Mouse (Mus musculus): ENCODE results near the gene Mb21d2.

Mb21d2 gene

DNA sequence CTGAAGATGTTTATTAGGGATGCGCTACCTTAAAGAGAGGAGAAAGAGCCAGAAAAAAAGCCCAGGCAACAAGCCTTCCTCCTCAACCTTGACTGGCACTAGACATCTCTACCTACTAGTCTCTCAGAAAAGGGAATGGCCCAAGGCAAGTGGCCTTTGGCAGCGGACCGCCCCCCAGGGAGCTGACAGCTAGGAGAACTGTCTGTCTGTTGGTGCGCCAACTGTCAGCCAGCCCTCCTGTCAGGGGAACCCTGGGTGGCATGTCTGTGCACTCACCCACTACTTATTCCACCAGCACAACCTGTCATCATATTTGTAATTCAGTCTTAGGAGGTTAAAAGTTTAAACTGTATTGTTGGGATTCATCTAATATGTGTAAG is 30.3 kb downstream of the Mb21d2 start:
- DNase-seq (ENCODE audit: low spot score): no peak

DNA sequence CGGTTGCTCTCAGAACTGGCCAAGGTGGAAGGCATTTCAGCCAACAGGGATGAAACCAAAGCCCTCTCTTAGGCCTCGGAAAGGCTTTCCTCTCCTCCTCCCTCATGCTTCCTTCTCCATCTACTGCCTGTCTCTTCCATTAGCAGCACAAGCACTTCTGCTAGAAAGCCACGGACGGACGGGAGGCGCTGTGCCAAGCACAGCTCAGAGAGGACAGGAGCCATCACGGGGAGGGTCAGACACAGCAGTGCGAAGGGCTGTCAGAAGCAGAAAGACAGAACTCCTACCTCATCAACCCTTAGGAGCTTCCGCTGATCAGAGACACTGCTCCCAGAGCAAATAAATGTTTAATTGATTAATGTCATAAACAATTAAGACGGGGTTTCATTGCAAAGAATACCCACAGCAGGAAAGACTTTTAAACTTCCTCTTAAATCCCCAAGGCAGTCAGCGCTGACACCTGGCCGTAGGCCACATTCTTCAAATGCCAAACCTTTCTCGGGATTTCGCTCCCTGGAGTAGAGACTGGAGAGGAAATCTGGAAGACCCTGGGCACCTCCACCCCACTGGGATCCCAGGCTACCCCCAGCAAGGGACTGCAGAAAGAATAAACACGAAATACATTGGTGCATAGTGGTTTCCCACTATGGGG is 30.8 kb downstream of the Mb21d2 start:
- no peak for DNase-seq (ENCODE audit: low spot score)

GRCm38 (mm10) chr16:28896571-28896970 is 32.9 kb downstream of the Mb21d2 start:
- no peak for DNase-seq (ENCODE audit: low spot score)

DNA sequence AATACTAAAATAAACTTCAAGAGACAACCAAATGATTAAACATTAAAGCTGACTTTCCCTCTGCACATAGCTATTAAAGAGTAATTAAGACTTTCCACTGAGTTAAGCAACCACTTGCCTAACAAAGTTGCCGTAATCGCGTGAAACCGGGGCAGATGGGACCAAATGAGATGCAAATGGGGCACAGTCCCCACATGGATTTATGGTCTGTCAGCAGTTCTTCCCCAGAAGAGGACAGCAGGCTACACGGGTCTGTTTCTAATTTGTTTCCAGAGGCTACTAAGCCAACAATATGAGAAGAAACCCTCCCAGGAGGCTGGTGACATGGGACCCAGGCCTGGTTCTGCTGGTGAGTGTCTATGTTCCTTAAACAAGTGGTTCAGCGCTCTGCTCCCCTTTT is 34.6 kb downstream of the Mb21d2 start:
- DNase-seq (ENCODE audit: low spot score): no peak

GRCm38 (mm10) chr16:28893266-28893665 is 36.2 kb downstream of the Mb21d2 start:
- DNase-seq (ENCODE audit: low spot score): no peak

- DNase-seq (ENCODE audit: low spot score): no peak
These were observed 43.2 kb downstream of the Mb21d2 start for GRCm38 (mm10) chr16:28886201-28886745.

GRCm38 (mm10) chr16:28885474-28885873 is 44.0 kb downstream of the Mb21d2 start:
- no peak for DNase-seq (ENCODE audit: low spot score)

GRCm38 (mm10) chr16:28884661-28885060 is 44.8 kb downstream of the Mb21d2 start:
- DNase-seq (ENCODE audit: low spot score): no peak

GRCm38 (mm10) chr16:28883649-28884048 is 45.8 kb downstream of the Mb21d2 start:
- no peak for DNase-seq (ENCODE audit: low spot score)

- no peak for DNase-seq (ENCODE audit: low spot score)
These were observed 46.6 kb downstream of the Mb21d2 start for GRCm38 (mm10) chr16:28882687-28883428.

DNA sequence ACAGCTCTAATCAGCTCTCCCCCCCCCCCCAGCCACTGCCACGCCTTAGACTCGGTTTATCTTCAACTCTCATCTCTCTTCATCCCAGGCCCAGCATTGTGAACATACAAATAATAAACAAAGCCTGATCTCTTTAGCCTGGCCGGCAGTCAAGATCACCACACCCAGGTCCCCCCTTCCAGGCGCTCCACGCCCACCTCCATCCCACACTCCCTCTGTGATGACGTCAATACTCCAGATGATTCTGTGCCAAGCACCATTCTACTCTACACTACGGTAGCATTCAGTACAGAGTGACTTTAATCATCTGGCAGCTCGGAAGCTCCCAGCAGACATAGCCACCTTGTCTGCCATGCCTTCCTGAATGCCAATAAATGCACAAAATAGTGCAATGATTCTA is 47.7 kb downstream of the Mb21d2 start:
- no peak for DNase-seq (ENCODE audit: low spot score)

DNA sequence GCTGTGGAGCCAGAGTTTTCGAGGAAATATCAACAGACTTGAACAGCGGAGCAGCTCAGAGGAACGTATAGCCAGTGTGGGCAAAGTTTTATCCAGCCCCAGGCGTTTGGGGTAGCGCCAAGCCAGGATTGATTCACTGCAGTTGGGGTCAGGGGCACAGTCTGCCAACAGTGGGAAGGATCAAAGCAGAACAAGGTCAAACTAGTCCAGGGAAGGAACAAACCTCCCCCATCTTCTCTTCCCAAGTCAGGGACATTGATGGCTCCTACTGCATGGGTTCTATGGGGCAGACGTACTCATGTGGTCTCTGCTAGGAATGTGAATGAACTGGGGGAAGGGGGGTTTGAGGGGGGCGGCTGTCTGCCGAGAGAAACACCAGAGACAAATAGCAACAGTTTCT is 48.7 kb downstream of the Mb21d2 start:
- DNase-seq (ENCODE audit: low spot score): no peak

GRCm38 (mm10) chr16:28880307-28880681 is 49.2 kb downstream of the Mb21d2 start:
- no peak for DNase-seq (ENCODE audit: low spot score)

- DNase-seq (ENCODE audit: low spot score): no peak
These were observed 49.7 kb downstream of the Mb21d2 start for GRCm38 (mm10) chr16:28879636-28880306.

DNA sequence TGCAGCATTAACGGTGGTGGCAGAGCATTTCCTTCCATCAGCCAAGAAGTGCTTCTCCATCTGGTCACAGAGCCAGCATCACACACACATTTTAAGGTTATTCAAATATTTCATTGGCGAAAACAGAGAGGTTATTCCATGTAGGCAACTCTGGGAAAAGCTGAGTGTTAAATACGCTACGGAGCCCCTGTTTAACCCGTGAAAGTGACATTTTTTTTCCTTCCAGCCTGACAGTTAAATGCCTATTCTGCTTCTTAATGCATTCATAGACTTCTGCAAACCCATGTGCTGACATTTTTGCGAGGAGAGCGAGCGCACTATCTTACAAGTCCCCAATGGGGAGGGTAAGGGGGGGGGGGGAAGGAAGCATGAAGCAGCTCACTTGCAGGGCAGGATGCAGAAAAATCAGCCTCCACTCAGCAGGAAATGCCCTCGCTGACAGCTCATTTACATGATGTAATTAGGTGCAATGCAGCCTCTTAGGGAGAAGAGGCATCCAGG is 52.3 kb downstream of the Mb21d2 start:
- DNase-seq (ENCODE audit: low spot score): no peak

GRCm38 (mm10) chr16:28873404-28873895 is 56.0 kb downstream of the Mb21d2 start:
- no peak for DNase-seq (ENCODE audit: low spot score)

GRCm38 (mm10) chr16:28870860-28871259 is 58.6 kb downstream of the Mb21d2 start:
- DNase-seq (ENCODE audit: low spot score): no peak

DNA sequence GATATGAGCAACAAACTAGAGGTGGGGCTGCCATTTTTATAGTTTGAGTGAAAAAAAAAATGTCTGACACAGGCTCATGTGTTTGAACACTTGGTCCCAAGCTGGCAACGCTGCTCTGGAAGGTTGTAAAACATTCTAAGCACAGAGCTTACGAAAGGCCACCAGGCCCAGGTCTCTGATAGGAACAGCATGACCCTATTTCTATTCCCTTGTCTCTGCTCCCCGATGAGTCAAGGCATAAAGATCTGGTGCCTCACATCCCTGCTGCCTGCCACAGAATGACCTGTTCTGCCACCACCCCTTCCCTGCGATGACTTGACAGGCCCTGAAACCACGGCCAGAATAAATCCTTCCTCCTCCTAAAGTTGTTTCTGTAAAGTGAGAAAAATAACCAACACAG is 59.0 kb downstream of the Mb21d2 start:
- DNase-seq (ENCODE audit: low spot score): no peak

GRCm38 (mm10) chr16:28868864-28869263 is 60.6 kb downstream of the Mb21d2 start:
- DNase-seq (ENCODE audit: low spot score): no peak

GRCm38 (mm10) chr16:28866584-28867295 is 62.7 kb downstream of the Mb21d2 start:
- DNase-seq (ENCODE audit: low spot score): no peak

DNA sequence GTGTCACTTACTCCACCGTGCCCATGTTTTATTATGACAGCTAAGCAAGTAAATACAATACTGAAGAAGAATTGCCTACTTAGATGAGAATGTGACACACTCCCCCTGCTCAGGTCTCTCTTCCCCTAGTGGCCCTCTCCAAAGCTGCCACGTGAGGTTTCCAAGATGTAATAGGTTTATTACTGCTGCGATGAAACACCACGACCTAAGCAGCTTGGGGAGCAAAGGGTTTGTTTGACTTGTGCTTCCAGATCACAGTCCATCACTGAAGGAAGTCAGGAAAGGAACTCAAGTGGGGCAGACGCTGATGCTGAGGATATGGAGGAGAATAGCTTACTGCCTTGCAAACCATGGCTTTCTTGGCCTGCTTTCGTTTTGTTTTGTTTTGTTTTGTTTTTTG is 65.9 kb downstream of the Mb21d2 start:
- no peak for DNase-seq (ENCODE audit: low spot score)

- no peak for DNase-seq (ENCODE audit: low spot score)
These were observed 67.4 kb downstream of the Mb21d2 start for GRCm38 (mm10) chr16:28862093-28862492.
